In genomic region chr10:80695801-80696501, GRCm38 (mm10) we compare ENCODE assay signal across 9 mouse cellular contexts. TPM values are rescaled to one million over a fixed set of nuclear protein-coding genes. Genes with fewer than 3 reads are reported as not detected.
DNase-seq lines count a peak whose midpoint lies in the region; ATAC-seq and TF ChIP-seq lines count a peak whose summit lies in the region.
"Had no signal": no experiment of that assay in that cellular context is flagged by ENCODE, and none has a peak within 500 bp of the region (broad histone marks: within the 10 kb centered on the region; RNA-seq: fewer than 3 reads in every experiment).

No protein-coding gene starts in this region.

- TF ChIP-seq CTCF in midbrain, postnatal 0 days (IDR thresholded peaks at IDR 0.05): no peak

- no peaks in the 10 kb centered on the region for H3K9me3 ChIP-seq in heart, embryonic 10.5 days
- H3K9me3 ChIP-seq in intestine, embryonic 15.5 days: no peaks in the 10 kb centered on the region
- no peaks in the 10 kb centered on the region for H3K9me3 ChIP-seq in midbrain, postnatal 0 days (ENCODE audit: low read length)

- intact Hi-C loops in heart, postnatal 14 days (cut with DNase I): loop anchor here (10.0 kb wide), 1 partner anchor 261 kb away; the partner anchor contains the start of gene Tcf3

- H3K27me3 ChIP-seq in heart, embryonic 10.5 days (ENCODE audit: insufficient read depth, poor library complexity, severe bottlenecking): no peaks in the 10 kb centered on the region
- no peaks in the 10 kb centered on the region for H3K27me3 ChIP-seq in intestine, embryonic 15.5 days (replicated peaks)
- H3K27me3 ChIP-seq in myocyte (ENCODE audit: control insufficient read depth, insufficient read depth, insufficient read length): no peaks in the 10 kb centered on the region
- no peaks in the 10 kb centered on the region for H3K27me3 ChIP-seq in midbrain, postnatal 0 days (ENCODE audit: insufficient read depth, low read length)

- H3ac ChIP-seq in myocyte (ENCODE audit: control insufficient read depth, insufficient read length): no peak overlapping the region

- DNase-seq in heart, embryonic 10.5 days (ENCODE audit: low spot score): no peak
- no peak for DNase-seq in heart, postnatal 14 days
- peak; percentile 89 for DNase-seq in A20 (ENCODE audit: low read depth, low spot score)
- no peak for DNase-seq in testis, postnatal 14 days (ENCODE audit: low spot score)
- no peak for DNase-seq in midbrain, postnatal 0 days (ENCODE audit: low spot score)
- DNase-seq in urinary bladder, adult 2 months (ENCODE audit: low spot score): no peak
- DNase-seq: right cerebral cortex, postnatal 25 days had no signal

- no peak for ATAC-seq in intestine, embryonic 15.5 days
- no peak for ATAC-seq in midbrain, postnatal 0 days (ENCODE audit: low FRiP score)

- TF ChIP-seq POLR2A in myocyte (IDR thresholded peaks at IDR 0.05; ENCODE audit: insufficient read length, low read depth): no peak

- no peak overlapping the region for H3K4me3 ChIP-seq in heart, embryonic 10.5 days
- H3K4me3 ChIP-seq in intestine, embryonic 15.5 days (replicated peaks): no peak overlapping the region
- H3K4me3 ChIP-seq in myocyte: no peak overlapping the region
- no peak overlapping the region for H3K4me3 ChIP-seq in midbrain, postnatal 0 days (ENCODE audit: low read depth, low read length)

- no peak overlapping the region for H3K4me2 ChIP-seq in intestine, embryonic 15.5 days (replicated peaks)
- peak overlapping the region; percentile 35 for H3K4me2 ChIP-seq in myocyte (ENCODE audit: low read depth)
- no peak overlapping the region for H3K4me2 ChIP-seq in midbrain, postnatal 0 days (ENCODE audit: low read depth, low read length, poor library complexity, severe bottlenecking)

- 74% methylated on average over 10 of the region's 10 CpGs for WGBS in heart, embryonic 10.5 days
- WGBS in intestine, embryonic 15.5 days: 67% methylated on average over 10 of the region's 10 CpGs
- WGBS in midbrain, postnatal 0 days: 72% methylated on average over 10 of the region's 10 CpGs

- no peak overlapping the region for H3K9ac ChIP-seq in intestine, embryonic 15.5 days
- no peak overlapping the region for H3K9ac ChIP-seq in midbrain, postnatal 0 days (replicated peaks; ENCODE audit: low read length, poor library complexity, severe bottlenecking)

- peaks cover 23% of the 10 kb centered on the region for H3K79me2 ChIP-seq in myocyte (ENCODE audit: control insufficient read depth, insufficient read depth)

- peaks cover 38% of the 10 kb centered on the region for H3K36me3 ChIP-seq in heart, embryonic 10.5 days
- H3K36me3 ChIP-seq in intestine, embryonic 15.5 days: peaks cover 7% of the 10 kb centered on the region; the same call in 1 of the 2 replicates
- H3K36me3 ChIP-seq in myocyte (ENCODE audit: control insufficient read depth, insufficient read depth): peaks cover 4% of the 10 kb centered on the region
- H3K36me3 ChIP-seq in midbrain, postnatal 0 days (ENCODE audit: insufficient read depth, low read length): peaks cover 11% of the 10 kb centered on the region

- H3K27ac ChIP-seq in heart, embryonic 10.5 days: peak overlapping the region; percentile 69
- H3K27ac ChIP-seq in intestine, embryonic 15.5 days: peak overlapping the region; percentile 5; the same call in 1 of the 2 replicates
- no peak overlapping the region for H3K27ac ChIP-seq in midbrain, postnatal 0 days (ENCODE audit: low read depth, low read length)

- H3K4me1 ChIP-seq in heart, embryonic 10.5 days: peaks cover 75% of the 10 kb centered on the region
- peaks cover 27% of the 10 kb centered on the region for H3K4me1 ChIP-seq in intestine, embryonic 15.5 days (replicated peaks)
- H3K4me1 ChIP-seq in midbrain, postnatal 0 days (ENCODE audit: insufficient read depth, low read length): peaks cover 5% of the 10 kb centered on the region; the same call in 1 of the 2 replicates

TF ChIP-seq in myocyte, 11 proteins besides CTCF, POLR2A, EP300 and RAD21:
- TF ChIP-seq TCF12 (IDR thresholded peaks at IDR 0.05; ENCODE audit: insufficient read depth, poor library complexity, severe bottlenecking) (no peak), SRF (IDR thresholded peaks at IDR 0.05; ENCODE audit: control insufficient read depth, insufficient read length, low read depth) (no peak), CEBPB (IDR thresholded peaks at IDR 0.05; ENCODE audit: insufficient read depth, poor library complexity, severe bottlenecking) (no peak), MAX (IDR thresholded peaks at IDR 0.05; ENCODE audit: low read depth) (no peak), MYOD1 (IDR thresholded peaks at IDR 0.05; ENCODE audit: control insufficient read depth in 1 of 3, insufficient read length in 2 of 3, low read depth in 2 of 3) (no peak), MYOG (IDR thresholded peaks at IDR 0.05; ENCODE audit: control insufficient read depth in 1 of 3, insufficient read depth in 1 of 3, insufficient read length in 2 of 3, low read depth in 2 of 3) (no peak), REST (IDR thresholded peaks at IDR 0.05; ENCODE audit: insufficient read depth, insufficient read length) (no peak), E2F4 (IDR thresholded peaks at IDR 0.05; ENCODE audit: insufficient read depth) (no peak), POLR2AphosphoS2 (IDR thresholded peaks at IDR 0.05; ENCODE audit: insufficient read length, low read depth) (no peak), USF1 (IDR thresholded peaks at IDR 0.05; ENCODE audit: low read depth) (no peak)

RNA-seq across cellular contexts. Expression of gene Mob3a, which starts 5.8 kb away (rescaled TPM):
- polyA plus RNA-seq in heart, embryonic 10.5 days (2016; fragmentation: Nextera tagmentation; extraction: Ambion mirVana): 54.8 and 56.8 TPM in 2 replicates
- total RNA-seq in heart, postnatal 14 days (2021): 10 to 100 TPM in 1 of 2 experiments, 1 to 10 TPM in 1; 7.0 to 11.4 TPM
- 40.4 and 43.0 TPM in 2 replicates for polyA plus RNA-seq in intestine, embryonic 15.5 days (2015; fragmentation: Nextera tagmentation; extraction: Ambion mirVana)
- polyA plus RNA-seq in myocyte (2012; fragmentation: generic; extraction: Trizol): 25.1 TPM
- 66.6 and 75.1 TPM in 2 replicates for total RNA-seq in midbrain, postnatal 0 days (2014; rRNA removed)
- polyA plus RNA-seq in midbrain, postnatal 0 days (2015; fragmentation: Nextera tagmentation; extraction: Ambion mirVana): 44.9 and 48.5 TPM in 2 replicates
- 24.5 and 29.1 TPM in 2 replicates for polyA plus RNA-seq in urinary bladder, adult 2 months (2012; rRNA removed)

RNA-seq across cellular contexts. Expression of gene Izumo4, which starts 6.0 kb away (rescaled TPM):
- 12.8 and 14.4 TPM in 2 replicates for polyA plus RNA-seq in heart, embryonic 10.5 days (2016; fragmentation: Nextera tagmentation; extraction: Ambion mirVana)
- 1 to 10 TPM; 4.5 to 4.9 TPM for total RNA-seq in heart, postnatal 14 days (2021)
- 22.3 and 26.5 TPM in 2 replicates for polyA plus RNA-seq in intestine, embryonic 15.5 days (2015; fragmentation: Nextera tagmentation; extraction: Ambion mirVana)
- polyA plus RNA-seq in myocyte (2012; fragmentation: generic; extraction: Trizol): 1.9 TPM
- 26.3 and 48.0 TPM in 2 replicates for total RNA-seq in midbrain, postnatal 0 days (2014; rRNA removed)
- polyA plus RNA-seq in midbrain, postnatal 0 days (2015; fragmentation: Nextera tagmentation; extraction: Ambion mirVana): 44.0 and 47.4 TPM in 2 replicates
- 68.7 and 88.2 TPM in 2 replicates for polyA plus RNA-seq in urinary bladder, adult 2 months (2012; rRNA removed)

RNA-seq across cellular contexts. Expression of gene Mknk2, which starts 18.0 kb away (rescaled TPM):
- polyA plus RNA-seq in heart, embryonic 10.5 days (2016; fragmentation: Nextera tagmentation; extraction: Ambion mirVana): 90.8 and 92.0 TPM in 2 replicates
- total RNA-seq in heart, postnatal 14 days (2021): 100 to 1,000 TPM; 166 to 169 TPM
- polyA plus RNA-seq in intestine, embryonic 15.5 days (2015; fragmentation: Nextera tagmentation; extraction: Ambion mirVana): 68.8 and 73.0 TPM in 2 replicates
- 119 TPM for polyA plus RNA-seq in myocyte (2012; fragmentation: generic; extraction: Trizol)
- total RNA-seq in midbrain, postnatal 0 days (2014; rRNA removed): 74.6 and 74.7 TPM in 2 replicates
- polyA plus RNA-seq in midbrain, postnatal 0 days (2015; fragmentation: Nextera tagmentation; extraction: Ambion mirVana): 35.3 and 36.0 TPM in 2 replicates
- polyA plus RNA-seq in urinary bladder, adult 2 months (2012; rRNA removed): 129 and 137 TPM in 2 replicates

RNA-seq across cellular contexts. Expression of gene Btbd2, which starts 39.1 kb away (rescaled TPM):
- polyA plus RNA-seq in heart, embryonic 10.5 days (2016; fragmentation: Nextera tagmentation; extraction: Ambion mirVana): 59.0 and 69.9 TPM in 2 replicates
- total RNA-seq in heart, postnatal 14 days (2021): 10 to 100 TPM; 40.6 to 41.9 TPM
- 54.9 and 62.4 TPM in 2 replicates for polyA plus RNA-seq in intestine, embryonic 15.5 days (2015; fragmentation: Nextera tagmentation; extraction: Ambion mirVana)
- 55.9 TPM for polyA plus RNA-seq in myocyte (2012; fragmentation: generic; extraction: Trizol)
- total RNA-seq in midbrain, postnatal 0 days (2014; rRNA removed): 168 and 215 TPM in 2 replicates
- 71.6 and 80.4 TPM in 2 replicates for polyA plus RNA-seq in midbrain, postnatal 0 days (2015; fragmentation: Nextera tagmentation; extraction: Ambion mirVana)
- polyA plus RNA-seq in urinary bladder, adult 2 months (2012; rRNA removed): 36.5 and 48.5 TPM in 2 replicates

RNA-seq across cellular contexts. Expression of gene Ap3d1, which starts 46.1 kb away (rescaled TPM):
- polyA plus RNA-seq in heart, embryonic 10.5 days (2016; fragmentation: Nextera tagmentation; extraction: Ambion mirVana): 53.1 and 60.4 TPM in 2 replicates
- 10 to 100 TPM; 44.6 to 47.8 TPM for total RNA-seq in heart, postnatal 14 days (2021)
- 70.5 and 71.4 TPM in 2 replicates for polyA plus RNA-seq in intestine, embryonic 15.5 days (2015; fragmentation: Nextera tagmentation; extraction: Ambion mirVana)
- polyA plus RNA-seq in myocyte (2012; fragmentation: generic; extraction: Trizol): 68.0 TPM
- total RNA-seq in midbrain, postnatal 0 days (2014; rRNA removed): 182 and 183 TPM in 2 replicates
- 95.4 and 105 TPM in 2 replicates for polyA plus RNA-seq in midbrain, postnatal 0 days (2015; fragmentation: Nextera tagmentation; extraction: Ambion mirVana)
- polyA plus RNA-seq in urinary bladder, adult 2 months (2012; rRNA removed): 96.3 and 108 TPM in 2 replicates
